Mouse (Mus musculus): ENCODE measurements around the gene Acaa1a.

Gene Acaa1a

DNA sequence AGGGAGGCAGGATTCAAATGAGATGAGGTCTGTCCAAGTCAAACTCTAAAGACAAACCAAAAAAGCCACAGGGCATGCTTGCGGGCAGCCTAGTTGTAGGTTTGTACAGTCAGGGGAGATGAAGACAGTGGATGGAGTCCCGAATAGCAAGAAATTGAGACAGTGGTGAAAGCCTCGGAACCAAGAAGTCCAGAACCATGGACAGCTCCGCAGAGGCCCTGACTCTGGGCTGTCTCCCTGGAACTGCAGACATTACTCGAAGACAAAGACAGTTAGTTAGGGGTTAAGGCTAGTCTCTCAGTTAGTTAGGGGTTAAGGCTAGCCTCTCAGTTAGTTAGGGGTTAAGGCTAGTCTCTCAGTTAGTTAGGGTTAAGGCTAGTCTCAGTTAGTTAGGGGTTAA, 49.5 kb downstream of the Acaa1a start:
- DNase-seq (ENCODE audit: low read depth, low spot score) = no peak

DNA sequence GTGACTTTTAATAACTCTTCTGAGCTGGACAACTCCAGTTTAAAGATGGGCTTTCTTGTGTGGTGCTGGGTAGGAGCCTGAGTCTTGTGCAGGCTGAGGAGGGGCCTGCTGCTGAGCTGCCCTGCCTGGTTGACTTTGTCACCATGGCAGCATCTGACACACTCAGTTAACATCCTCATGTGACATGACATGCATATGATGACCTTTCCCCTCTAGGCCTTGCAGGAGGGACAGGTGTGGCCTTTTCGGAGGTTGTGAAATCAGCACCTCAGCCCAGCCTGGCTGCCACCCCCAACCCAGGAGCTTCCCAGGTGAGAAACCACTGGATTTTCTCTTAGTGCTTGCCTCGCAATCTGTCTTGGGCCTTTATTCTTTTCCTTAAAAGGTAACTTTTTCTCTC, 50.7 kb downstream of the Acaa1a start:
- no peak for DNase-seq (ENCODE audit: low read depth, low spot score)

DNA sequence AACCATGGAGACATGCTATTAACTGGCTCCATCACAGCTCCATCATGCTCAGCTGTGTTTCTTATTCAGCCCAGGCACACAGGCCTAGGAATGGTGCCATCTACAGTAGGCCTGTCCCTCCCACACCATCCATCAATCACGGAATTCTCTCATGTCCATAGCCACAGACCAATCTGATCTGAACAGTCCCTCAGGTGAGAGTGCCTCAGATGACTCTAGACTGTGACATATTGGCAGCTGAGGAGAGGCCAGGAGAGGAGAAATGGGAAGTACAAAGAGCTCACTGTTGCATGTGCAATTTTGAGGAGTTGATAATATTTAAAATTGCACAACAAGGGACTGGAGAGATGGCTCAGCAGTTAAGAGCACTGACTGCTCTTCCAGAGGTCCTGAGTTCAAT, 55.3 kb downstream of the Acaa1a start:
- no peak for DNase-seq (ENCODE audit: low read depth, low spot score)

All from retina, postnatal 7 days (tissue).